Mouse (Mus musculus) CH12.LX (cell line): ENCODE measurements at regions not wholly inside any gene's neighbourhood (a gene's known extent, or its start where the extent isn't known, plus 50 kb on each side); places are given as distances from the start of the nearest gene placed in this dataset.

Source experiments
- DNase-seq: peaks from one replicate; pipeline ENCODE4 v3.0.0-alpha.2; 2013; ENCODE audit errors: extremely low read depth
- H3K27ac ChIP-seq: 2 replicates; pipeline ENCODE4 v1.5.1; 2012; ENCODE audit warnings: low read depth, mild to moderate bottlenecking, control low read depth, moderate library complexity; ENCODE audit not compliant: insufficient read depth
- H3K27me3 ChIP-seq: replicated peaks from 2 replicates; pipeline ENCODE3; 2012; ENCODE audit warnings: inconsistent platforms
- H3K36me3 ChIP-seq, 2 experiments: replicated peaks in 1 of 2; 2 replicates each; pipeline versions ENCODE3 to v1.6.1; 2012; ENCODE audit warnings: inconsistent platforms in 1 of 2, low read length in 1 of 2, mild to moderate bottlenecking in 1 of 2, mixed read lengths in 1 of 2, moderate library complexity in 1 of 2; ENCODE audit not compliant: control insufficient read depth in 1 of 2, insufficient read depth in 1 of 2
- H3K4me1 ChIP-seq, 2 experiments: 2 replicates each; pipeline ENCODE4 v1.6.1; 2012; ENCODE audit warnings: inconsistent platforms in 1 of 2, moderate library complexity in 1 of 2; ENCODE audit not compliant: insufficient read depth in 2 of 2, control insufficient read depth in 1 of 2
- H3K4me2 ChIP-seq: 2 replicates; pipeline ENCODE4 v1.6.1; 2012; ENCODE audit warnings: low read depth, mild to moderate bottlenecking, control low read depth; ENCODE audit not compliant: poor library complexity, insufficient read depth, severe bottlenecking
- H3K4me3 ChIP-seq, 3 experiments: fragments of 150-350 bp in 1 of 3; sonication (generic) in 1 of 3; replicated peaks in 1 of 3; 2 replicates each; pipeline versions ENCODE3 to v1.5.1; 2011 to 2012; ENCODE audit warnings: low read depth in 2 of 3, low read length in 2 of 3, mild to moderate bottlenecking in 2 of 3, moderate library complexity in 2 of 3, control low read depth in 1 of 3, improper control_type of control experiment in 1 of 3, inconsistent platforms in 1 of 3, mixed read lengths in 1 of 3; ENCODE audit not compliant: poor library complexity in 1 of 3
- H3K79me2 ChIP-seq: replicated peaks from 2 replicates; pipeline ENCODE4 v1.6.1; 2012; ENCODE audit warnings: mild to moderate bottlenecking, moderate library complexity; ENCODE audit not compliant: control insufficient read depth, poor library complexity, insufficient read depth, severe bottlenecking; ENCODE audit errors: extremely low read depth
- H3K9ac ChIP-seq: 2 replicates; pipeline ENCODE4 v1.6.1; 2012; ENCODE audit warnings: low read depth, mild to moderate bottlenecking, control low read depth, moderate library complexity; ENCODE audit not compliant: insufficient read depth
- H3K9me3 ChIP-seq: replicated peaks from 2 replicates; pipeline ENCODE3; 2012; ENCODE audit warnings: low read length, inconsistent platforms, mixed read lengths
- CHD1 ChIP-seq: IDR thresholded peaks from 2 replicates; pipeline ENCODE4 v1.6.1; 2012; ENCODE audit warnings: low read depth, low read length, improper control_type of control experiment, inconsistent platforms
- CTCF ChIP-seq, 2 experiments: IDR thresholded peaks in 1 of 2; conservative IDR thresholded peaks in 1 of 2; 2 replicates each; pipeline ENCODE4 v1.5.1; 2011 to 2012; ENCODE audit warnings: low read depth in 2 of 2, low read length in 2 of 2, improper control_type of control experiment in 1 of 2, inconsistent platforms in 1 of 2, mild to moderate bottlenecking in 1 of 2, moderate library complexity in 1 of 2
- ELF1 ChIP-seq: IDR thresholded peaks from 2 replicates; pipeline ENCODE4 v1.6.1; 2014; ENCODE audit warnings: low read depth, mild to moderate bottlenecking, inconsistent platforms, low read length, improper control_type of control experiment
- GABPA ChIP-seq: IDR thresholded peaks from 2 replicates; pipeline ENCODE4 v1.6.1; 2012; ENCODE audit warnings: low read depth, low read length, improper control_type of control experiment, inconsistent platforms; ENCODE audit not compliant: insufficient replicate concordance
- IRF4 ChIP-seq: IDR thresholded peaks from 2 replicates; pipeline ENCODE4 v1.6.1; 2014; ENCODE audit warnings: low read depth, mild to moderate bottlenecking, inconsistent platforms, low read length, improper control_type of control experiment
- JUN ChIP-seq: IDR thresholded peaks from 2 replicates; pipeline ENCODE4 v1.6.1; 2011; ENCODE audit warnings: low read depth, mild to moderate bottlenecking, low read length, improper control_type of control experiment, moderate library complexity; ENCODE audit not compliant: insufficient read depth
- JUND ChIP-seq: conservative IDR thresholded peaks from 2 replicates; pipeline ENCODE4 v1.6.1; 2011; ENCODE audit warnings: low read depth, low read length, improper control_type of control experiment
- MAFK ChIP-seq: IDR thresholded peaks from 2 replicates; pipeline ENCODE4 v1.6.1; 2011; ENCODE audit warnings: low read length, improper control_type of control experiment; ENCODE audit not compliant: insufficient replicate concordance
- MAZ ChIP-seq: IDR thresholded peaks from 2 replicates; pipeline ENCODE4 v1.6.1; 2012; ENCODE audit warnings: low read depth, mild to moderate bottlenecking, inconsistent platforms, low read length, improper control_type of control experiment, moderate library complexity
- MYC ChIP-seq: IDR thresholded peaks from 2 replicates; pipeline ENCODE4 v1.6.1; 2011; ENCODE audit warnings: low read depth, mild to moderate bottlenecking, improper control_type of control experiment, low read length
- NRF1 ChIP-seq: IDR thresholded peaks from 2 replicates; pipeline ENCODE4 v1.6.1; 2014; ENCODE audit warnings: low read depth, mild to moderate bottlenecking, inconsistent platforms, low read length, improper control_type of control experiment, moderate library complexity
- PAX5 ChIP-seq: IDR thresholded peaks from 2 replicates; pipeline ENCODE4 v1.6.1; 2012; ENCODE audit warnings: low read length, inconsistent platforms, mixed read lengths
- POLR2AphosphoS2 ChIP-seq: IDR thresholded peaks from 2 replicates; pipeline ENCODE4 v1.6.1; 2011; ENCODE audit warnings: low read depth, low read length, improper control_type of control experiment
- RAD21 ChIP-seq: IDR thresholded peaks from 2 replicates; pipeline ENCODE4 v1.6.1; 2011; ENCODE audit warnings: low read depth, mild to moderate bottlenecking, low read length, improper control_type of control experiment, moderate library complexity
- RCOR1 ChIP-seq: conservative IDR thresholded peaks from 2 replicates; pipeline ENCODE4 v1.6.1; 2012; ENCODE audit warnings: low read depth, mild to moderate bottlenecking, inconsistent platforms, low read length, improper control_type of control experiment
- SMC3 ChIP-seq: IDR thresholded peaks from 2 replicates; pipeline ENCODE4 v1.6.1; 2011; ENCODE audit warnings: low read depth, low read length, improper control_type of control experiment
- TBP ChIP-seq: conservative IDR thresholded peaks from 2 replicates; pipeline ENCODE4 v1.6.1; 2011; ENCODE audit warnings: low read depth, low read length, improper control_type of control experiment
- TCF12 ChIP-seq: IDR thresholded peaks from 2 replicates; pipeline ENCODE4 v1.6.1; 2014; ENCODE audit warnings: low read depth, mild to moderate bottlenecking, inconsistent platforms, low read length, improper control_type of control experiment
- UBTF ChIP-seq: IDR thresholded peaks from 2 replicates; pipeline ENCODE4 v1.6.1; 2012; ENCODE audit warnings: low read depth, mild to moderate bottlenecking, inconsistent platforms, low read length, improper control_type of control experiment, moderate library complexity
- USF1 ChIP-seq: IDR thresholded peaks from 2 replicates; pipeline ENCODE4 v1.6.1; 2014; ENCODE audit warnings: low read depth, mild to moderate bottlenecking, inconsistent platforms, low read length, improper control_type of control experiment
- ZC3H11A ChIP-seq: IDR thresholded peaks from 2 replicates; pipeline ENCODE4 v1.6.1; 2012; ENCODE audit warnings: low read depth, mild to moderate bottlenecking, inconsistent platforms, low read length, improper control_type of control experiment
- ZKSCAN1 ChIP-seq: IDR thresholded peaks from 2 replicates; pipeline ENCODE4 v1.6.1; 2012; ENCODE audit warnings: low read depth, inconsistent platforms, low read length, improper control_type of control experiment, borderline replicate concordance
- ZNF384 ChIP-seq: IDR thresholded peaks from 2 replicates; pipeline ENCODE4 v1.6.1; 2012; ENCODE audit warnings: low read depth, low read length, improper control_type of control experiment, inconsistent platforms
- dilution Hi-C: fragments of 300-500 bp; cut with MboI; formaldehyde crosslinking; loops from 2 replicates; pipeline ENCODE4 v1.14.3; 2020; ENCODE audit warnings: low sequenced_read_pairs; ENCODE audit not compliant: extremely low pct_unique_long_range_greater_than_20kb, extremely low pct_ligation_motif_present
- in situ Hi-C: fragments of 300-500 bp; cut with MboI; formaldehyde crosslinking; loops from 3 replicates; pipeline ENCODE4 v1.14.3; 2019; ENCODE audit warnings: low sequenced_read_pairs, low pct_ligation_motif_present, low pct_unique_long_range_greater_than_20kb, mixed read lengths

DNA sequence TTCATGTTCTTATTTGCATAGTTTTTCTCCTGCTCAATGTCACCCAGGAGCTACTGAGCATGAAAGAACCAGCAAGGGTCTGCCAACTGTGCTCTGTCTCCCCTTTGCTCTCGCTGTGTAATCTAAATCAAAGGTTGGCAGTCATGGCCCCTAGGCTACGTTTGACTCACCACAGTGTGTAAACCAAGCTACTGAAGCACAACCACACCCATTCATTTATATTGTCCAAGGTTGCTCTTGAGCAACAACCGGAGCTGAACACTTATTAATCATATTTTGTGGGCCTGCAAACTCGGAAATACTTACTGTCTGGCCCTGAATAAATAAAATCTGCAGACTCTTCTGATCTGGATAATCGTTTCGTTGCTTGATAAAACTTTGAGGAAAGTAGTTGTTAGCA lies 826.3 kb downstream of the Efna5 start:
- H3K27me3 ChIP-seq = no peaks in the 10 kb centered on the region
- no peak overlapping the region for H3K27ac ChIP-seq
- H3K4me1 ChIP-seq = no peaks in the 10 kb centered on the region
- H3K79me2 ChIP-seq = no peaks in the 10 kb centered on the region
- no peaks in the 10 kb centered on the region for H3K36me3 ChIP-seq
- dilution Hi-C loops = no loop called here
- H3K4me3 ChIP-seq = no peak overlapping the region
- in situ Hi-C loops = no loop called here
- H3K9ac ChIP-seq = no peak overlapping the region
- H3K9me3 ChIP-seq = peaks cover 21% of the 10 kb centered on the region
- no peak for TF ChIP-seq CTCF (conservative IDR thresholded peaks at IDR 0.05 in 1 of 2, IDR thresholded peaks at IDR 0.05 in 1 of 2; ENCODE audit: low read depth in 2 of 2, low read length in 2 of 2)
- no peak for TF ChIP-seq MAFK
- no peak for TF ChIP-seq POLR2AphosphoS2
- TF ChIP-seq MYC = no peak
- no peak for TF ChIP-seq TBP
- no peak for TF ChIP-seq JUND
- no peak for TF ChIP-seq GABPA
- TF ChIP-seq MAZ = no peak
- TF ChIP-seq TCF12 = no peak
- TF ChIP-seq ZC3H11A = no peak
- no peak for TF ChIP-seq ZNF384
- no peak for TF ChIP-seq ELF1
- no peak for TF ChIP-seq USF1
- no peak for TF ChIP-seq NRF1
- TF ChIP-seq ZKSCAN1 = no peak
- H3K4me2 ChIP-seq = no peak overlapping the region
- DNase-seq = no peak

DNA sequence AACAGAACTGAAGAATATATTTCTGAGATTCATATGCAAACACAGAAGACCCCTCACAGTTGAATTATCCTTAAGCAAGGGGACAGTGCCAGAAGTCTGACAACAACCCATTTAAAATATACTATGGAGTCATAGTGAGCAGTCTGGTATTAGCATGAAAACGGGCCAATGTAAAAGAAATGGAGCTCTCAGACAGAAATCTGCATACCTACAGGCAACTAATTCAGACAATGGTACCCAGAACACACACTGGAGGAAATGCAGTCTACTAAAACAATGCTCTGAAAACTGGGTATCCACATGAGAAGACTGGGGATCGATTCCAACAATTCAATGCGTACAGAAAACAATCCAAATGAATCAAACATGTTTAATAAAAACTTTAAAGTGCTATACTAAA lies 832.1 kb downstream of the Efna5 start:
- no peak overlapping the region for H3K4me2 ChIP-seq
- H3K9me3 ChIP-seq = peaks cover 14% of the 10 kb centered on the region
- no peaks in the 10 kb centered on the region for H3K36me3 ChIP-seq
- no peak overlapping the region for H3K4me3 ChIP-seq
- H3K27me3 ChIP-seq = no peaks in the 10 kb centered on the region
- no peaks in the 10 kb centered on the region for H3K79me2 ChIP-seq
- in situ Hi-C loops (no loop called here), dilution Hi-C loops (no loop called here)
- no peak for DNase-seq
- no peaks in the 10 kb centered on the region for H3K4me1 ChIP-seq
- no peak overlapping the region for H3K9ac ChIP-seq
- no peak overlapping the region for H3K27ac ChIP-seq
- TF ChIP-seq CHD1 = no peak
- TF ChIP-seq ZNF384 = no peak
- no peak for TF ChIP-seq ELF1
- no peak for TF ChIP-seq MAZ
- TF ChIP-seq NRF1 = no peak
- TF ChIP-seq RAD21 = no peak
- no peak for TF ChIP-seq RCOR1
- no peak for TF ChIP-seq SMC3
- TF ChIP-seq UBTF = no peak
- TF ChIP-seq IRF4 = no peak
- no peak for TF ChIP-seq PAX5
- no peak for TF ChIP-seq POLR2AphosphoS2
- TF ChIP-seq JUN = no peak
- no peak for TF ChIP-seq ZC3H11A
- TF ChIP-seq, all 38 proteins: peak for 0
